Mouse (Mus musculus): Measurements from ENCODE around the gene Gtf2h1. TPM values are rescaled to one million over a fixed set of nuclear protein-coding genes. Genes with fewer than 3 reads are reported as not detected.

Gtf2h1 gene
- 37.0 and 40.9 TPM in 2 replicates for polyA plus RNA-seq (2015; fragmentation: Nextera tagmentation; extraction: Ambion mirVana)

DNA sequence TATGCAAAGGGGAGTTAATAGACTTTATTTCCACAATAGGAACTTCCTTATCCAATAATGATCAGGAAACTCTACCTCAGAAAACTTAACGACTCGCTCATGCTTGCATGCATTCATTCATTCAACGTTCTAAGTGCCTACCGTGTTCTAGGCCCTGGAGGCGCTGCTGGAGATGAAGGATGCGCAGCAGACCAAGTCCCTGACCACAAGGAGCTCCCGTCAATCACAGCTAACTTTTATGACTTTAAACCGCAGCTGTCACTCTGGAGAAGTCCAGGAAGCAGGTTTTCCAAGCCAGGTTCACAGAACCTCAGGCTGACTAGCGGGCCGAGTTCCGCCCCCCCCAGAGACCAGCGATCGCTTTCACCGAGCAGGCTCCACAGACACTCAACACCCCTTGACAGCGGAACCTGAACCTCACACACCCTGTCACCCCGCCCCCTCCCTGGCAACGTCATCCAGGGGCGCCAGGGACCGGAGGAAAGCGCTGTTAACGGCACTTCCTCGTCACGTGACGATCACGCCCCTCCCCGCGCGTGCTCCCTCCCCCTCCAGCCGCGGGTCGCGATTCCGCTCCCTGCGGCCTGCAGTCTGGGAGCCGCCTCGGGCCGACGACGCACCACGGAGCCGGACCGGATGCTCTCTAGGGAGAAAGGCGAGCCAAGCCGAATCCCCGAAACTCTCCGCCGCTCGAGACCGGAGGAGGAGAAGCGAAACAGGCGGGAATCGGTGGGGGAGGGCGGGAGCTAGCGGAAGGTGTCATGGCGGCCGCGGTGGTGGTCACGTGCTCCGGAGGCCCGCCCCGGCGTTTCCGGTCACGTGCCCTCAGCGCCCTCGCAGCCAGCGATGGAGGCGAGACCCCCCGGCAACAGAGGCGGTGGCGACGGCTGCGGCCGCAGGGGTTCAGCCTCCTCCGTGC lies at the start of gene Gtf2h1, which contains the start of gene Hps5:
Gene Gtf2h1, plus strand, starts transcription at position 817 of the 919 bp plus-strand sequence.
Gene Hps5, minus strand, starts transcription at position 778 of the 919 bp plus-strand sequence.
- WGBS: under 1% methylated on average over 73 of the region's 75 CpGs

DNA sequence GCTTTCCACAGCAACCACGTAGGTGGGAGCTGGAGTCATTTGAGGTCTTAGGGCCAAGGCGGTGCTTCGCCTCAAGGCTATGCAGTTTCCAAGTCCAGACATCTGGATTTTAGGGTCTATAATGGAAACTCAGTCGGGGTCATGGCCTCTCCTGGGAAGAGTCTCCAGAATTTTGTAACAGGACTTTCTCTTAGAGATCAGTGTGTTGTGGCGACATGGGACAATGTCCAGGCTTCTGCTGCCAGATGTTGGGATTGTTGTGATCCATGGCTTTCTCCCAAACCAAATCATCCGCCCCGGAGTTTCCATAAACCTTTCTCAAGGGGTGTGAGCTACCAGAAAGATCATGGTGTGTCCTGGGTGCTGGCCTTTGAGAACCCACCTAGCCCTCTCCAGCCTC lies 49.5 kb upstream of the Gtf2h1 start:
- no peaks in the 10 kb centered on the region for H3K36me3 ChIP-seq
- H3K9ac ChIP-seq (replicated peaks): no peak overlapping the region
- H3K27me3 ChIP-seq (replicated peaks): no peaks in the 10 kb centered on the region
- no peak overlapping the region for H3K4me3 ChIP-seq (replicated peaks)
- H3K9me3 ChIP-seq (replicated peaks): no peaks in the 10 kb centered on the region
- no peak for ATAC-seq (ENCODE audit: low FRiP score)
- H3K4me2 ChIP-seq: no peak overlapping the region
- no peaks in the 10 kb centered on the region for H3K4me1 ChIP-seq
- 87% methylated on average over 7 of the region's 7 CpGs for WGBS
- no peak overlapping the region for H3K27ac ChIP-seq (replicated peaks)

More for the DNA sequence above, at the start of gene Gtf2h1, which contains the start of gene Hps5:
- no peaks in the 10 kb centered on the region for H3K27me3 ChIP-seq (replicated peaks)
- peak within 1 kb of the TSS; percentile 86 for H3K9ac ChIP-seq (replicated peaks)
- H3K27ac ChIP-seq (replicated peaks): peak within 1 kb of the TSS; percentile 90
- H3K4me1 ChIP-seq: peaks cover 45% of the 10 kb centered on the region
- no peaks in the 10 kb centered on the region for H3K9me3 ChIP-seq (replicated peaks)
- H3K36me3 ChIP-seq: peaks cover 13% of the 10 kb centered on the region
- H3K4me3 ChIP-seq (replicated peaks): peak within 1 kb of the TSS; percentile 70
- H3K4me2 ChIP-seq: peak within 1 kb of the TSS; percentile 85
- peak; percentile 99 for ATAC-seq (ENCODE audit: low FRiP score)

GRCm38 (mm10) chr7:46748459-46748858 lies 47.4 kb upstream of the Gtf2h1 start:
- no peak overlapping the region for H3K27ac ChIP-seq (replicated peaks)
- no peaks in the 10 kb centered on the region for H3K4me1 ChIP-seq
- H3K4me2 ChIP-seq: no peak overlapping the region
- H3K9ac ChIP-seq (replicated peaks): no peak overlapping the region
- no peaks in the 10 kb centered on the region for H3K36me3 ChIP-seq
- ATAC-seq (ENCODE audit: low FRiP score): no peak
- no peak overlapping the region for H3K4me3 ChIP-seq (replicated peaks)
- H3K9me3 ChIP-seq (replicated peaks): no peaks in the 10 kb centered on the region
- WGBS: 40% methylated on average over 3 of the region's 3 CpGs
- no peaks in the 10 kb centered on the region for H3K27me3 ChIP-seq (replicated peaks)

DNA sequence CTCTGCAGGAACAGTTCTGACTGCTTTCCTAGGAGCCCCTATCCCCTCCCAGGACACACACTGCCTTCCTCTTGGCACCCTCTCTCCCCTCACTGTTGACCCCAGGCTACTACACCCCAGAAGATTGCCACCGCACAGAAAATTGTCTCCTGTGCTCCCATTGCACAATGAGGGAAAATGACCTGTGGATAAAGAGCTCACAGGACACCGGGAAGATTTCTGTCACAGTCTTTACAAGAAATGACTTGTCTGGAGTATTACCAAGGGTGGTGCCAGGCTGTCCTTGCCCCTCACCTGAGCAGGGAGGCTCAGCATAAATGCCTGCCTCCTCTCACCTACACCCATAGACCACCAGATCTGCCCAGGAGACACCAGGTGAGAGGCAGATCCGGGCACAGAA lies 44.4 kb upstream of the Gtf2h1 start, which contains the start of gene Saa2:
Gene Saa2, plus strand, starts transcription at position 301 of the 400 bp plus-strand sequence.
- H3K4me2 ChIP-seq: no peak within 1 kb of the TSS
- no peaks in the 10 kb centered on the region for H3K9me3 ChIP-seq (replicated peaks)
- WGBS: 66% methylated on average over 3 of the region's 3 CpGs
- no peak for ATAC-seq (ENCODE audit: low FRiP score)
- H3K4me1 ChIP-seq: no peaks in the 10 kb centered on the region
- no peak within 1 kb of the TSS for H3K27ac ChIP-seq (replicated peaks)
- H3K9ac ChIP-seq (replicated peaks): no peak within 1 kb of the TSS
- H3K36me3 ChIP-seq: no peaks in the 10 kb centered on the region
- no peaks in the 10 kb centered on the region for H3K27me3 ChIP-seq (replicated peaks)
- H3K4me3 ChIP-seq (replicated peaks): no peak within 1 kb of the TSS

DNA sequence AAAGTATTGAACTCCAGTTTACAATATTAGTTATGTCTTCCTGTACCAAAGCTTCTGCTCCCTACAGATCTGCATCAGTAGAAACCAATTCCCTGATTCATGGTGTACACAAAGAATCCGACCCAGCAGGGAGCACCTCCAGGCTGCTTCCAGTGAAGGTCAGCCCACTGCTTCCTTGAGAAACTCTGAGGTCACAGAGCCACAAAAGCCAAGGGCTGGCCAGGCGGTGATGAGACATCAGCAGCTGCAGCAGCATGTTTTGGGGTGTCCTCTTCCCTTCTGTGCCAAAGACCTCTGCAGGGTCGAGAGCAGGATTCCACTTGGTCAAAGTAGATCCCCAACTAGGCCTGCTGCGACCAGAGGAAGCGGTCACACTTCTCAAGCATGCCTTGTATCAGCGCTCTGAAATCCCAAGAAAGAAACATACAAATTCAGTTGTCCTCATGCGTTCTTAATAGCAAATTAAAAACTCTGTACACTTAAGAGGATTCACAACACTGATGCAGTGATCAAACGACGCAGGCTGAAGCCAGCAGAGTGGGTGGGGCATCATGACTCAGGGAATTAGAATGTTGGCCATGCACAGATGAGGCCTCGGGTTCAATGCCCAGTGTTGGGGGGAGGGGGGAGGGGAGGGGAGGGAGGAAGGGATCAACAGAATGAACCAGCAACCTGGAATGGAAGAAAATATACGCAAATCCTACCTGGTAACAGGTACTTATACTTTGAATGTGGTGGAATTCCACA lies 34.7 kb upstream of the Gtf2h1 start:
- Histone ChIP-seq H3K9ac (replicated peaks) (no peak overlapping the region), H3K27ac (replicated peaks) (no peak overlapping the region), H3K4me2 (no peak overlapping the region), H3K4me1 (no peaks in the 10 kb centered on the region), H3K36me3 (peaks cover 69% of the 10 kb centered on the region), H3K9me3 (replicated peaks) (no peaks in the 10 kb centered on the region), H3K27me3 (replicated peaks) (no peaks in the 10 kb centered on the region), H3K4me3 (replicated peaks) (no peak overlapping the region)
- no peak for ATAC-seq (ENCODE audit: low FRiP score)
- WGBS: 71% methylated on average over 11 of the region's 11 CpGs

- Histone ChIP-seq H3K36me3 (peaks cover 76% of the 10 kb centered on the region), H3K4me1 (no peaks in the 10 kb centered on the region), H3K27ac (replicated peaks) (no peak overlapping the region), H3K27me3 (replicated peaks) (no peaks in the 10 kb centered on the region), H3K4me2 (no peak overlapping the region), H3K9ac (replicated peaks) (no peak overlapping the region), H3K9me3 (replicated peaks) (no peaks in the 10 kb centered on the region), H3K4me3 (replicated peaks) (no peak overlapping the region)
- 96% methylated on average over 5 of the region's 5 CpGs for WGBS
- no peak for ATAC-seq (ENCODE audit: low FRiP score)
Measured at GRCm38 (mm10) chr7:46762601-46763000, 33.3 kb upstream of the Gtf2h1 start.

GRCm38 (mm10) chr7:46764672-46765071 lies 31.2 kb upstream of the Gtf2h1 start:
- WGBS: 90% methylated on average over 8 of the region's 8 CpGs
- ATAC-seq (ENCODE audit: low FRiP score): no peak
- no peak overlapping the region for H3K27ac ChIP-seq (replicated peaks)
- H3K4me1 ChIP-seq: no peaks in the 10 kb centered on the region
- no peak overlapping the region for H3K4me3 ChIP-seq (replicated peaks)
- H3K9me3 ChIP-seq (replicated peaks): no peaks in the 10 kb centered on the region
- no peak overlapping the region for H3K9ac ChIP-seq (replicated peaks)
- H3K36me3 ChIP-seq: peaks cover 81% of the 10 kb centered on the region
- H3K27me3 ChIP-seq (replicated peaks): no peaks in the 10 kb centered on the region
- no peak overlapping the region for H3K4me2 ChIP-seq

DNA sequence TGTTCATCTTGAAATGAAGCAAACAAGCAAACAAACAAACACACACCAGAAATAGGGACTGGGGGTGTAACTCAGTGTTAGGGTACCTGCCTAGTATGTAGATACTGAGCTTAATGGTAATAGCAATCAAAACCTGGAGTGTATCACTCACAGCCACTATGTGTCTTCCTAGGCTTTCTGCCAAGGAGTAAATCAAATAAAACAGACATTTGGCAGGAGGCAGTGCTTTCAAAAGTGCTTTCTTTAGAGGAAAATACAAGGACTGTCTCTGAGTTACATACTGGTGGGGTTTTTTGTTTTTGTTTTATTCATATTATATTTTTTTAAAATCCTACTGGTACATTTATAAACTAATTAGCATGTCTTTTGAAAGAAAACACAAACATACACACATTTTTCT lies 28.5 kb upstream of the Gtf2h1 start:
- Histone ChIP-seq H3K27me3 (replicated peaks) (no peaks in the 10 kb centered on the region), H3K4me3 (replicated peaks) (no peak overlapping the region), H3K9ac (replicated peaks) (no peak overlapping the region), H3K9me3 (replicated peaks) (no peaks in the 10 kb centered on the region), H3K4me2 (no peak overlapping the region), H3K4me1 (no peaks in the 10 kb centered on the region), H3K36me3 (peaks cover 72% of the 10 kb centered on the region), H3K27ac (replicated peaks) (no peak overlapping the region)
- ATAC-seq (ENCODE audit: low FRiP score): no peak

GRCm38 (mm10) chr7:46768451-46768850 lies 27.5 kb upstream of the Gtf2h1 start:
- 95% methylated on average over 7 of the region's 7 CpGs for WGBS
- no peak overlapping the region for H3K4me3 ChIP-seq (replicated peaks)

DNA sequence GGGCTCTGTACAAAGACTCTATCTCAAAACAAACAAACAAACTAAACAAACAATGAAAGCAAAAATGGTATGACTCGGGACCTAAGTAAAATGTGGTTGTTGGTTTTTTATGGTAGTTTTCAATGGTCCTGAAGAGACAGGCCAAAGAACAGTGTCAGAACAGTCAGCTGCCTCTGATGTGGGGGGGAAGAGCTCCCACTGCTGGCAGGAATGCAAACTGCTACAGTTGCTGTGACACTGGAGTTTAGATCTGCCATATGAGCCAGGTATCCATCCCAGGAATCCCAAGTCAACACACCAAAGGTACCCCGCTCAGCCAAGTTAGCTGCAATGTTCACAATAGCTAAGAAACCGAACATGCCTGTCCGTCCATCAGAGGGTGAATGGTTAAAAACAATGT lies 25.2 kb upstream of the Gtf2h1 start:
- H3K4me1 ChIP-seq: no peaks in the 10 kb centered on the region
- no peak overlapping the region for H3K4me3 ChIP-seq (replicated peaks)
- H3K27ac ChIP-seq (replicated peaks): no peak overlapping the region
- H3K9me3 ChIP-seq (replicated peaks): no peaks in the 10 kb centered on the region
- H3K27me3 ChIP-seq (replicated peaks): no peaks in the 10 kb centered on the region
- ATAC-seq (ENCODE audit: low FRiP score): no peak
- H3K4me2 ChIP-seq: no peak overlapping the region
- no peak overlapping the region for H3K9ac ChIP-seq (replicated peaks)
- peaks cover 76% of the 10 kb centered on the region for H3K36me3 ChIP-seq
- 65% methylated on average over 4 of the region's 4 CpGs for WGBS

More at GRCm38 (mm10) chr7:46768451-46768850, 27.5 kb upstream of the Gtf2h1 start:
- Histone ChIP-seq H3K9me3 (replicated peaks) (no peaks in the 10 kb centered on the region), H3K4me1 (no peaks in the 10 kb centered on the region), H3K9ac (replicated peaks) (no peak overlapping the region), H3K27ac (replicated peaks) (no peak overlapping the region), H3K36me3 (peaks cover 72% of the 10 kb centered on the region), H3K27me3 (replicated peaks) (no peaks in the 10 kb centered on the region), H3K4me2 (no peak overlapping the region)
- ATAC-seq (ENCODE audit: low FRiP score): no peak

DNA sequence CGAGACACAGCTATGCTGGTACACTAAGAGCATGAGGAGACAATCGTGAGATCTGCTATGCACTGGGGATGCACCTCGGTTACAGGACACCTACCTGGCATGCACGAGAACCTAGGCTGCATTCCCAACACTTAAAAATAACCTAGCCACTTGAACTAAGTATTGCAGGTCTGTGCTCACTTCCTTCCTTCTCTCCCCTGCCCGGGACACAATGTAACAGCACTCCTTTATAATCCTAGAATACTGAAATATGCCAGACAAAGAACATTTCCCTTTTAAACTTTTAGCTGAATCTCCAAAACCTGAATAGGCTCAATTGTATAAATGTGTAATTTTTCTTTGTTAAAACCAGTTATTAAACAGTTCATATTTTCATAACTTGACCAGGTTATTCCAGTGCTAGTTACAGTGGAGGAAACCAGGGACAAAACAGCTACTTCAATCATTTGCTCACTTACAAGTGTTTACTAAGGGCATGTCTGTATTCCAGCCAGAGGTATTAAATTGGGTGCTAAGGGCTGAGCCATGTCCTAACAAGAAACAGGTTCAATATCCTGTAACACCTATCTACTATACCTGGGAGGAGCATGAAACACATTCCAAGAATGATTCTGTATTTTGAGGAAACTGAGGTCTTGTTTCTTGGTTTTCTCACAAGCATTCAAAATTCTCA lies 6.6 kb upstream of the Gtf2h1 start:
- H3K27ac ChIP-seq (replicated peaks): no peak overlapping the region
- H3K36me3 ChIP-seq: peaks cover 45% of the 10 kb centered on the region
- ATAC-seq (ENCODE audit: low FRiP score): no peak
- no peaks in the 10 kb centered on the region for H3K27me3 ChIP-seq (replicated peaks)
- 94% methylated on average over 5 of the region's 5 CpGs for WGBS
- H3K4me2 ChIP-seq: no peak overlapping the region
- H3K4me3 ChIP-seq (replicated peaks): no peak overlapping the region
- H3K9ac ChIP-seq (replicated peaks): no peak overlapping the region
- no peaks in the 10 kb centered on the region for H3K9me3 ChIP-seq (replicated peaks)
- peaks cover 12% of the 10 kb centered on the region for H3K4me1 ChIP-seq

Measured in neural tube, embryonic 15.5 days (tissue).